Mouse (Mus musculus) myocyte (in vitro differentiated cells): ENCODE measurements at regions not wholly inside any gene's neighbourhood (a gene's known extent, or its start where the extent isn't known, plus 50 kb on each side); places are given as distances from the start of the nearest gene placed in this dataset.

Experiments used
- H3K27me3 ChIP-seq: one replicate; pipeline ENCODE4 v1.6.1; 2011; ENCODE audit not compliant: control insufficient read depth, insufficient read depth, insufficient read length
- H3K36me3 ChIP-seq: one replicate; pipeline ENCODE4 v1.6.1; 2011; ENCODE audit not compliant: control insufficient read depth, insufficient read depth
- H3K4me2 ChIP-seq: one replicate; pipeline ENCODE4 v1.6.1; 2011; ENCODE audit warnings: low read depth, control low read depth
- H3K4me3 ChIP-seq: one replicate; pipeline ENCODE4 v1.5.1; 2011; ENCODE audit warnings: mild to moderate bottlenecking, control low read depth, moderate library complexity
- H3K79me2 ChIP-seq: one replicate; pipeline ENCODE4 v1.6.1; 2011; ENCODE audit not compliant: control insufficient read depth, insufficient read depth
- H3ac ChIP-seq: one replicate; pipeline ENCODE4 v1.6.1; 2011; ENCODE audit not compliant: control insufficient read depth, insufficient read length
- CEBPB ChIP-seq: IDR thresholded peaks from 2 replicates; pipeline ENCODE4 v1.6.1; 2011; ENCODE audit warnings: mild to moderate bottlenecking, moderate library complexity; ENCODE audit not compliant: poor library complexity, insufficient read depth, severe bottlenecking
- E2F4 ChIP-seq: IDR thresholded peaks from one replicate; pipeline ENCODE4 v1.6.1; 2011; ENCODE audit warnings: mild to moderate bottlenecking, control low read depth, moderate library complexity; ENCODE audit not compliant: insufficient read depth
- MAX ChIP-seq: IDR thresholded peaks from one replicate; pipeline ENCODE4 v1.6.1; 2011; ENCODE audit warnings: low read depth, mild to moderate bottlenecking, control low read depth
- MYOD1 ChIP-seq, 3 experiments: IDR thresholded peaks; one replicate each; pipeline ENCODE4 v1.6.1; 2011; ENCODE audit warnings: control low read depth in 2 of 3, low read depth in 2 of 3, mild to moderate bottlenecking in 2 of 3, moderate library complexity in 1 of 3; ENCODE audit not compliant: insufficient read length in 2 of 3, control insufficient read depth in 1 of 3
- MYOG ChIP-seq, 3 experiments: IDR thresholded peaks; one replicate each; pipeline ENCODE4 v1.6.1; 2011; ENCODE audit warnings: control low read depth in 2 of 3, low read depth in 2 of 3, mild to moderate bottlenecking in 2 of 3; ENCODE audit not compliant: insufficient read length in 2 of 3, control insufficient read depth in 1 of 3, insufficient read depth in 1 of 3
- POLR2A ChIP-seq: IDR thresholded peaks from one replicate; pipeline ENCODE4 v1.6.1; 2011; ENCODE audit warnings: low read depth, mild to moderate bottlenecking, control low read depth, moderate library complexity; ENCODE audit not compliant: insufficient read length
- POLR2AphosphoS2 ChIP-seq: IDR thresholded peaks from one replicate; pipeline ENCODE4 v1.6.1; 2011; ENCODE audit warnings: low read depth, control low read depth; ENCODE audit not compliant: insufficient read length
- REST ChIP-seq: IDR thresholded peaks from one replicate; pipeline ENCODE4 v1.6.1; 2011; ENCODE audit warnings: mild to moderate bottlenecking, control low read depth, moderate library complexity; ENCODE audit not compliant: insufficient read depth, insufficient read length
- SRF ChIP-seq: IDR thresholded peaks from one replicate; pipeline ENCODE4 v1.6.1; 2011; ENCODE audit warnings: low read depth; ENCODE audit not compliant: control insufficient read depth, insufficient read length
- TCF12 ChIP-seq: IDR thresholded peaks from one replicate; pipeline ENCODE4 v1.6.1; 2011; ENCODE audit warnings: mild to moderate bottlenecking, control low read depth; ENCODE audit not compliant: poor library complexity, insufficient read depth, severe bottlenecking
- TCF3 ChIP-seq: IDR thresholded peaks from one replicate; pipeline ENCODE4 v1.6.1; 2011; ENCODE audit warnings: low read depth, control low read depth; ENCODE audit not compliant: insufficient read length
- USF1 ChIP-seq: IDR thresholded peaks from one replicate; pipeline ENCODE4 v1.6.1; 2011; ENCODE audit warnings: low read depth, mild to moderate bottlenecking, control low read depth, moderate library complexity

- no peak overlapping the region for H3K4me2 ChIP-seq
- no peaks in the 10 kb centered on the region for H3K79me2 ChIP-seq
- H3ac ChIP-seq, result no peak overlapping the region
- no peak overlapping the region for H3K4me3 ChIP-seq
- no peak for TF ChIP-seq E2F4
- peaks cover 18% of the 10 kb centered on the region for H3K27me3 ChIP-seq
- H3K36me3 ChIP-seq, result no peaks in the 10 kb centered on the region
Measured at GRCm38 (mm10) chr17:27261981-27262380, 57.7 kb upstream of the Lemd2 start.

DNA sequence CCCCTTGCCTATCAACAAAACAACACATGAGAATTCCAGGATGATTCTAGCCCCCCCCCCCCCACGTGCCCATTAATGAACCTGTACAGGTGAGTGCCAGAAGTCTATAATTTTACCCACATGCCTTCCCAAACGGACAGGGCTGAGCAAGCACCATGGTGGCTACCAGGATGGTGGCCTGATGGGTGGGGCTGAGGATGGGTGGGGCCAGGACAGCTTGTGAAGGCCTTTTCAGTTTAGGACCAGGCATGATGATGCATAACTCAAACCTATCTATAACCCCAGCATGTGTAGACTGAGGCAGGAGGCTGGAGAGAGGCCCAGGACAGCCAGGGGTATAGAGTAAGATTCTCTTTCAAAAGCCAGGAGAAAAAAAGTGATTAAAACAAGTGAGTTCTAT is 57.0 kb upstream of the Lemd2 start:
- Histone ChIP-seq H3K4me2 (no peak overlapping the region), H3K79me2 (no peaks in the 10 kb centered on the region), H3K27me3 (peaks cover 25% of the 10 kb centered on the region), H3ac (no peak overlapping the region), H3K4me3 (no peak overlapping the region), H3K36me3 (no peaks in the 10 kb centered on the region)
- no peak for TF ChIP-seq CEBPB
- no peak for TF ChIP-seq MYOG (IDR thresholded peaks at IDR 0.05; ENCODE audit: control insufficient read depth in 1 of 3, insufficient read depth in 1 of 3, insufficient read length in 2 of 3, low read depth in 2 of 3)
- no peak for TF ChIP-seq SRF
- no peak for TF ChIP-seq E2F4
- no peak for TF ChIP-seq TCF3
- no peak for TF ChIP-seq POLR2A
- TF ChIP-seq POLR2AphosphoS2, result no peak
- TF ChIP-seq MAX, result no peak
- no peak for TF ChIP-seq USF1
- TF ChIP-seq REST, result no peak
- TF ChIP-seq MYOD1 (IDR thresholded peaks at IDR 0.05; ENCODE audit: control insufficient read depth in 1 of 3, insufficient read length in 2 of 3, low read depth in 2 of 3), result no peak
- TF ChIP-seq TCF12, result no peak

GRCm38 (mm10) chr17:27260116-27260515 is 55.8 kb upstream of the Lemd2 start:
- Histone ChIP-seq H3K4me3 (no peak overlapping the region), H3K36me3 (no peaks in the 10 kb centered on the region), H3K79me2 (no peaks in the 10 kb centered on the region), H3K27me3 (peaks cover 33% of the 10 kb centered on the region), H3ac (no peak overlapping the region), H3K4me2 (no peak overlapping the region)
- TF ChIP-seq CEBPB (no peak), REST (no peak)

DNA sequence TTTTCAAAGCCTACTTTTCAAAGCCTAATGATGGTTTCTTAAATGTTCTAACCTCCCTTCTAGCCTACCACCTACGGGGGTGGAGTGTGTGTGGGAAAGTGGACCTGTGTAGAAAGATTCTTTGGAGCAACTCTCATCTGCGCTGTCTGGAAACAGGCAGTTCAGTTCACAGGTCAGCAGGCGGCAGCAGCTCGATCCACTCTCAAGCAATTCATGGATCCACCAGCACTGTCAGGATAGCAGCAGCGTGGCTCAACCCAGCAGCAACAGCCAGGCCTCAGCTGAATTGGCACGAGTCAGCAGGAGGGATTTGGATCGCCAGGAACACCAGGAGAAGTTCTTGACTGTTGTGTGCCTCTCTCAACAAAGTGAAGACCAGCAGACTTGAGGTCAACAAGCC is 53.1 kb upstream of the Lemd2 start:
- Histone ChIP-seq H3K79me2 (no peaks in the 10 kb centered on the region), H3K27me3 (peaks cover 47% of the 10 kb centered on the region), H3K4me3 (no peak overlapping the region), H3K36me3 (no peaks in the 10 kb centered on the region), H3ac (no peak overlapping the region), H3K4me2 (no peak overlapping the region)
- TF ChIP-seq REST (no peak), USF1 (no peak), MYOD1 (IDR thresholded peaks at IDR 0.05; ENCODE audit: control insufficient read depth in 1 of 3, insufficient read length in 2 of 3, low read depth in 2 of 3) (no peak), POLR2A (no peak)

- Histone ChIP-seq H3K79me2 (no peaks in the 10 kb centered on the region), H3K27me3 (peaks cover 50% of the 10 kb centered on the region), H3K4me3 (no peak overlapping the region), H3K4me2 (no peak overlapping the region), H3K36me3 (no peaks in the 10 kb centered on the region), H3ac (no peak overlapping the region)
- no peak for TF ChIP-seq MYOG (IDR thresholded peaks at IDR 0.05; ENCODE audit: control insufficient read depth in 1 of 3, insufficient read depth in 1 of 3, insufficient read length in 2 of 3, low read depth in 2 of 3)
- TF ChIP-seq MAX, result no peak
- TF ChIP-seq CEBPB, result no peak
- no peak for TF ChIP-seq REST
- no peak for TF ChIP-seq USF1
- no peak for TF ChIP-seq POLR2A
- TF ChIP-seq TCF3, result no peak
- no peak for TF ChIP-seq TCF12
- no peak for TF ChIP-seq MYOD1 (IDR thresholded peaks at IDR 0.05; ENCODE audit: control insufficient read depth in 1 of 3, insufficient read length in 2 of 3, low read depth in 2 of 3)
- no peak for TF ChIP-seq POLR2AphosphoS2
Measured at GRCm38 (mm10) chr17:27255804-27256203, 51.5 kb upstream of the Lemd2 start.
